Mouse (Mus musculus) limb, embryonic 14.5 days (tissue): Measurements from ENCODE around the gene Abcg5. TPM values are rescaled to one million over a fixed set of nuclear protein-coding genes. Genes with fewer than 3 reads are reported as not detected.

Source experiments
- ATAC-seq: fragments of 200-750 bp; cut with Nextera tagmentation; 2 replicates; pipeline ENCODE4 v1.8.0; 2017; ENCODE audit warnings: low read depth, moderate number of reproducible peaks, moderate TSS enrichment; ENCODE audit not compliant: low FRiP score
- DNase-seq: peaks from one replicate; pipeline ENCODE4 v3.0.0-alpha.2; 2015; ENCODE audit warnings: low spot score
- H3K27ac ChIP-seq: fragments of 300-500 bp; sonication (generic); replicated peaks from 2 replicates; pipeline ENCODE4 v1.5.1; 2014; ENCODE audit warnings: low read depth, mild to moderate bottlenecking, low read length, moderate library complexity, mixed read lengths
- H3K27me3 ChIP-seq: fragments of 300-500 bp; sonication (generic); 2 replicates; pipeline ENCODE4 v1.6.1; 2014; ENCODE audit warnings: low read length, mixed read lengths; ENCODE audit not compliant: control insufficient read depth, insufficient read depth
- H3K36me3 ChIP-seq: fragments of 300-500 bp; sonication (generic); 2 replicates; pipeline ENCODE4 v1.6.1; 2014; ENCODE audit warnings: mild to moderate bottlenecking, low read length, moderate library complexity, mixed read lengths; ENCODE audit not compliant: control insufficient read depth, insufficient read depth
- H3K4me1 ChIP-seq: fragments of 300-500 bp; sonication (generic); 2 replicates; pipeline ENCODE4 v1.6.1; 2014; ENCODE audit warnings: antibody characterized with exemption, low read length, mixed read lengths; ENCODE audit not compliant: control insufficient read depth, insufficient read depth
- H3K4me2 ChIP-seq: fragments of 300-500 bp; sonication (generic); replicated peaks from 2 replicates; pipeline ENCODE4 v1.6.1; 2014; ENCODE audit warnings: low read depth, mild to moderate bottlenecking, low read length, moderate library complexity; ENCODE audit not compliant: severe bottlenecking
- H3K4me3 ChIP-seq: fragments of 300-500 bp; sonication (generic); replicated peaks from 2 replicates; pipeline ENCODE4 v1.5.1; 2014; ENCODE audit warnings: low read length
- H3K9ac ChIP-seq: fragments of 300-500 bp; sonication (generic); 2 replicates; pipeline ENCODE4 v1.6.1; 2014; ENCODE audit warnings: mild to moderate bottlenecking, low read depth, low read length, moderate library complexity; ENCODE audit not compliant: severe bottlenecking
- H3K9me3 ChIP-seq: fragments of 300-500 bp; sonication (generic); 2 replicates; pipeline ENCODE4 v1.6.1; 2016; ENCODE audit warnings: low read length; ENCODE audit not compliant: control insufficient read depth
- POLR2A ChIP-seq: fragments of 200-500 bp; IDR thresholded peaks from 2 replicates; pipeline ENCODE4 v1.8.0; 2012; ENCODE audit warnings: inconsistent platforms, mild to moderate bottlenecking, moderate library complexity, borderline replicate concordance; ENCODE audit not compliant: insufficient read depth, insufficient read length; ENCODE audit errors: extremely low read depth
- WGBS: fragments of 180-500 bp; shearing (Covaris S2); extraction: QIAGEN DNeasy Blood & Tissue Kit; methylation state at CpG from one replicate; pipeline ENCODE4 v1.1.7; 2014; 5-methylcytosine and 5-hydroxymethylcytosine counted together
- polyA plus RNA-seq, 2 experiments: library from polyadenylated mRNA; depleted of rRNA in 1 of 2; stranded (reverse) in 1 of 2; unstranded in 1 of 2; fragments of >200 nt; fragmentation: Nextera tagmentation in 1 of 2; extraction: Ambion mirVana in 1 of 2; gene quantifications; 2 replicates each; pipeline versions ENCODE4 v1.2.1 to v1.2.3; 2012 to 2014

Abcg5 gene
- polyA plus RNA-seq, 2 experiments, result 1.3 to 1.7 TPM

GRCm38 (mm10) chr17:84645894-84646293, 36.9 kb downstream of the Abcg5 start:
- Histone ChIP-seq H3K4me3 (no peak overlapping the region), H3K4me1 (peaks cover 14% of the 10 kb centered on the region; the same call in 1 of the 2 replicates), H3K36me3 (peaks cover 11% of the 10 kb centered on the region), H3K9ac (no peak overlapping the region), H3K27me3 (no peaks in the 10 kb centered on the region), H3K4me2 (no peak overlapping the region), H3K27ac (no peak overlapping the region), H3K9me3 (no peaks in the 10 kb centered on the region)
- ATAC-seq (no peak), DNase-seq (no peak)
- 27% methylated on average over 3 of the region's 7 CpGs for WGBS
- TF ChIP-seq POLR2A, result no peak

- H3K9ac ChIP-seq, result no peak overlapping the region
- no peak for ATAC-seq
- no peak overlapping the region for H3K27ac ChIP-seq
- WGBS, result 28% methylated on average over 9 of the region's 9 CpGs
- H3K4me3 ChIP-seq, result no peak overlapping the region
- TF ChIP-seq POLR2A, result no peak
- no peak for DNase-seq
- H3K4me2 ChIP-seq, result no peak overlapping the region
- H3K36me3 ChIP-seq, result peaks cover 9% of the 10 kb centered on the region
- H3K4me1 ChIP-seq, result peaks cover 14% of the 10 kb centered on the region; the same call in 1 of the 2 replicates
- no peaks in the 10 kb centered on the region for H3K27me3 ChIP-seq
- no peaks in the 10 kb centered on the region for H3K9me3 ChIP-seq
These were observed 37.7 kb downstream of the Abcg5 start for GRCm38 (mm10) chr17:84645119-84645518.

GRCm38 (mm10) chr17:84644292-84645050, 38.3 kb downstream of the Abcg5 start:
- DNase-seq, result no peak
- H3K27me3 ChIP-seq, result no peaks in the 10 kb centered on the region
- no peak overlapping the region; the same call in 1 of the 2 replicates for H3K27ac ChIP-seq
- no peak overlapping the region for H3K9ac ChIP-seq
- no peak overlapping the region for H3K4me3 ChIP-seq
- WGBS, result 44% methylated on average over 16 of the region's 16 CpGs
- TF ChIP-seq POLR2A, result no peak
- peaks cover 14% of the 10 kb centered on the region; the same call in 1 of the 2 replicates for H3K4me1 ChIP-seq
- peaks cover 7% of the 10 kb centered on the region; the same call in 1 of the 2 replicates for H3K36me3 ChIP-seq
- ATAC-seq, result peak; percentile 39; the same call in 1 of the 2 replicates
- H3K9me3 ChIP-seq, result no peaks in the 10 kb centered on the region
- no peak overlapping the region for H3K4me2 ChIP-seq

- H3K4me1 ChIP-seq, result peaks cover 14% of the 10 kb centered on the region; the same call in 1 of the 2 replicates
- no peaks in the 10 kb centered on the region for H3K27me3 ChIP-seq
- DNase-seq, result no peak
- no peak overlapping the region for H3K4me3 ChIP-seq
- 83% methylated on average over 9 of the region's 9 CpGs for WGBS
- H3K36me3 ChIP-seq, result peaks cover 7% of the 10 kb centered on the region; the same call in 1 of the 2 replicates
- no peaks in the 10 kb centered on the region for H3K9me3 ChIP-seq
- H3K9ac ChIP-seq, result no peak overlapping the region
- H3K27ac ChIP-seq, result no peak overlapping the region
- ATAC-seq, result no peak
- TF ChIP-seq POLR2A, result no peak
- H3K4me2 ChIP-seq, result no peak overlapping the region
These were observed 40.5 kb downstream of the Abcg5 start for GRCm38 (mm10) chr17:84642324-84642723.

GRCm38 (mm10) chr17:84641893-84642292, 40.9 kb downstream of the Abcg5 start:
- Histone ChIP-seq H3K9ac (no peak overlapping the region), H3K9me3 (no peaks in the 10 kb centered on the region), H3K4me1 (peaks cover 14% of the 10 kb centered on the region; the same call in 1 of the 2 replicates), H3K4me2 (no peak overlapping the region), H3K27ac (no peak overlapping the region), H3K27me3 (no peaks in the 10 kb centered on the region), H3K4me3 (no peak overlapping the region), H3K36me3 (peaks cover 7% of the 10 kb centered on the region; the same call in 1 of the 2 replicates)
- 36% methylated on average over 3 of the region's 3 CpGs for WGBS
- DNase-seq, result no peak
- ATAC-seq, result no peak
- no peak for TF ChIP-seq POLR2A
